Mouse (Mus musculus) urinary bladder, postnatal 4 days (tissue): ENCODE data around the gene Dusp5.

Experiments
- DNase-seq, 2 experiments: peaks; one replicate each; pipeline ENCODE4 v3.0.0; 2021 to 2022; ENCODE audit warnings: low spot score in 2 of 2

Gene Dusp5

GRCm38 (mm10) chr19:53517370-53518096, 11.4 kb upstream of the Dusp5 start:
- DNase-seq = no peak

GRCm38 (mm10) chr19:53519549-53519948, 9.4 kb upstream of the Dusp5 start:
- no peak for DNase-seq

- DNase-seq = no peak
These were observed 8.9 kb upstream of the Dusp5 start for GRCm38 (mm10) chr19:53519981-53520380.

GRCm38 (mm10) chr19:53521137-53521795, 7.6 kb upstream of the Dusp5 start:
- no peak for DNase-seq

- no peak for DNase-seq
These were observed 1.4 kb upstream of the Dusp5 start for GRCm38 (mm10) chr19:53527480-53527879.

GRCm38 (mm10) chr19:53528131-53528621, 733 bp upstream of the Dusp5 start:
- DNase-seq = no peak

GRCm38 (mm10) chr19:53529455-53529704, 471 bp downstream of the Dusp5 start:
- no peak for DNase-seq

- DNase-seq = no peak
These were observed 1.0 kb downstream of the Dusp5 start for GRCm38 (mm10) chr19:53529705-53530562.

- no peak for DNase-seq
These were observed 2.5 kb downstream of the Dusp5 start for GRCm38 (mm10) chr19:53531416-53531815.

GRCm38 (mm10) chr19:53532021-53532420, 3.1 kb downstream of the Dusp5 start:
- DNase-seq = no peak

GRCm38 (mm10) chr19:53532676-53533075, 3.8 kb downstream of the Dusp5 start:
- no peak for DNase-seq

- no peak for DNase-seq
These were observed 4.3 kb downstream of the Dusp5 start for GRCm38 (mm10) chr19:53533236-53533635.

- no peak for DNase-seq
These were observed 5.1 kb downstream of the Dusp5 start for GRCm38 (mm10) chr19:53533810-53534601.

GRCm38 (mm10) chr19:53534757-53535410, 6.0 kb downstream of the Dusp5 start:
- DNase-seq = no peak

- DNase-seq = no peak
These were observed 6.5 kb downstream of the Dusp5 start for GRCm38 (mm10) chr19:53535421-53535820.

- DNase-seq = no peak
These were observed 7.3 kb downstream of the Dusp5 start for GRCm38 (mm10) chr19:53536251-53536650.

GRCm38 (mm10) chr19:53536731-53537666, 8.1 kb downstream of the Dusp5 start:
- DNase-seq = no peak

- DNase-seq = no peak
These were observed 9.1 kb downstream of the Dusp5 start for GRCm38 (mm10) chr19:53538024-53538423.

GRCm38 (mm10) chr19:53538796-53539195, 9.9 kb downstream of the Dusp5 start:
- no peak for DNase-seq

- no peak for DNase-seq
These were observed 10.4 kb downstream of the Dusp5 start for GRCm38 (mm10) chr19:53539296-53539695.
